In the genomic region with DNA sequence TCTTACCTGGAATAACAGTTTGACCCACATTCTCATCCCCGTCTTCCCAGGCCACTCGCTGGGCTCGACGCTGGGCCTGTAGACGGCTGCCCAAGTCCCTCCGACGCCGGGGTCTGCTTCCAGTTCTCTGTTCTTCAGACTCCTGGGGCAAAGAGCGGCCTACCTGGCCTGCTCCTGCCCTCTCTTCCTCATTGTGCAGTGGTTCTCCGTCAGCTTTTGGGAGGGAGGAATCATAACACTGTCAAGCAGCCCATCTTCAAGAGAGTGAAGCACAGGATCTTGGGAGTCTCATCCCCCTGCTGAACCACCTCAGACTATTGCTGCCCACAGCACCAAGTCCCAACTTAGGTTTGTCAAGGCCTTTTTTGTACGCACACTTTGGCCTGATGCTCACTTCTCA, we compare ENCODE assay signal across 8 mouse cellular contexts. TPM values are rescaled to one million over a fixed set of nuclear protein-coding genes. Genes with fewer than 3 reads are reported as not detected.
DNase-seq lines count a peak whose midpoint lies in the region; ATAC-seq and TF ChIP-seq lines count a peak whose summit lies in the region.

No protein-coding gene starts in this region.

- no peak for DNase-seq in left cerebral cortex, adult 2 months (ENCODE audit: extremely low spot score in 1 of 2, low spot score in 2 of 2)
- DNase-seq in left cerebral cortex, postnatal 10 days (ENCODE audit: extremely low spot score in 1 of 2, low spot score in 2 of 2), result no peak
- no peak for DNase-seq in ovary, postnatal 10 days (ENCODE audit: low spot score)
- DNase-seq in frontal cortex, postnatal 36 days (ENCODE audit: low spot score in 2 of 2), result no peak
- DNase-seq in retina, embryonic 14.5 days (ENCODE audit: low spot score), result no peak

- H3K4me3 ChIP-seq in left cerebral cortex, adult 2 months, result peak overlapping the region; percentile 53
- peak overlapping the region; percentile 37 for H3K4me3 ChIP-seq in embryonic fibroblast, embryonic 13.5 days (ENCODE audit: insufficient read depth, low read length)
- H3K4me3 ChIP-seq in intestine, postnatal 0 days (ENCODE audit: low read depth, low read length), result no peak overlapping the region; the same call in 1 of the 2 replicates
- peak overlapping the region; percentile 60 for H3K4me3 ChIP-seq in neural tube, embryonic 13.5 days

- intact Hi-C loops in left cerebral cortex, adult 2 months (cut with DNase I), result no loop called here
- intact Hi-C loops in left cerebral cortex, postnatal 10 days (cut with DNase I), result loop anchor here (10.0 kb wide), 1 partner anchor 99 kb away; the partner anchor contains the start of gene Mrps26

- no peak for ATAC-seq in intestine, postnatal 0 days
- ATAC-seq in neural tube, embryonic 13.5 days (ENCODE audit: low read depth), result no peak

- no peaks in the 10 kb centered on the region for H3K27me3 ChIP-seq in intestine, postnatal 0 days (replicated peaks; ENCODE audit: control insufficient read depth, insufficient read depth, low read length)
- no peaks in the 10 kb centered on the region for H3K27me3 ChIP-seq in neural tube, embryonic 13.5 days

- H3K9me3 ChIP-seq in intestine, postnatal 0 days (ENCODE audit: control insufficient read depth), result no peaks in the 10 kb centered on the region
- no peaks in the 10 kb centered on the region for H3K9me3 ChIP-seq in neural tube, embryonic 13.5 days

- H3K4me1 ChIP-seq in embryonic fibroblast, embryonic 13.5 days (ENCODE audit: control insufficient read depth, insufficient read depth, low read length), result peaks cover 7% of the 10 kb centered on the region
- H3K4me1 ChIP-seq in intestine, postnatal 0 days (replicated peaks; ENCODE audit: control insufficient read depth, insufficient read depth, low read length), result peaks cover 4% of the 10 kb centered on the region
- peaks cover 31% of the 10 kb centered on the region for H3K4me1 ChIP-seq in neural tube, embryonic 13.5 days (replicated peaks)

- peaks cover 42% of the 10 kb centered on the region for H3K36me3 ChIP-seq in intestine, postnatal 0 days (ENCODE audit: control insufficient read depth, insufficient read depth)
- peaks cover 41% of the 10 kb centered on the region for H3K36me3 ChIP-seq in neural tube, embryonic 13.5 days

- peak overlapping the region; percentile 89; the same call in 1 of the 2 replicates for H3K9ac ChIP-seq in intestine, postnatal 0 days (ENCODE audit: low read depth, low read length)
- H3K9ac ChIP-seq in neural tube, embryonic 13.5 days, result peak overlapping the region; percentile 87

- peak overlapping the region; percentile 100 for H3K27ac ChIP-seq in left cerebral cortex, adult 2 months
- H3K27ac ChIP-seq in embryonic fibroblast, embryonic 13.5 days (ENCODE audit: insufficient read depth, low read length), result no peak overlapping the region
- no peak overlapping the region for H3K27ac ChIP-seq in intestine, postnatal 0 days (ENCODE audit: low read depth, low read length)
- 0 out of 2 replicates have a peak overlapping the region, but pooled peaks have one; percentile 99 for H3K27ac ChIP-seq in neural tube, embryonic 13.5 days (replicated peaks)

- WGBS in intestine, postnatal 0 days, result 89% methylated on average over 11 of the region's 11 CpGs
- 95% methylated on average over 11 of the region's 11 CpGs for WGBS in neural tube, embryonic 13.5 days

- TF ChIP-seq POLR2A in embryonic fibroblast, embryonic 13.5 days (IDR thresholded peaks at IDR 0.05; ENCODE audit: low read depth, low read length), result no peak

- no peak for TF ChIP-seq CTCF in left cerebral cortex, adult 2 months (IDR thresholded peaks at IDR 0.05)
- no peak for TF ChIP-seq CTCF in embryonic fibroblast, embryonic 13.5 days (IDR thresholded peaks at IDR 0.05; ENCODE audit: borderline replicate concordance, insufficient read depth, low read length)
- no peak for TF ChIP-seq CTCF in intestine, postnatal 0 days (IDR thresholded peaks at IDR 0.05; ENCODE audit: low read depth)

- peak overlapping the region; percentile 70 for H3K4me2 ChIP-seq in intestine, postnatal 0 days (replicated peaks; ENCODE audit: low read depth)
- H3K4me2 ChIP-seq in neural tube, embryonic 13.5 days, result peak overlapping the region; percentile 76

RNA-seq across cellular contexts. Expression of gene Ddrgk1, which starts 1.1 kb away (rescaled TPM):
- 100 to 1,000 TPM in 1 of 2 experiments, 10 to 100 TPM in 1; 96.3 to 106 TPM for total RNA-seq in left cerebral cortex, adult 2 months (2021)
- 10 to 100 TPM; 59.7 to 72.2 TPM for total RNA-seq in left cerebral cortex, postnatal 10 days (2021)
- 45.9 and 46.7 TPM in 2 replicates for polyA plus RNA-seq in embryonic fibroblast, embryonic 13.5 days (2011; ENCODE audit: insufficient read length, low read depth, missing spikeins)
- 118 and 120 TPM in 2 replicates for polyA plus RNA-seq in intestine, postnatal 0 days (2015; fragmentation: Nextera tagmentation; extraction: Ambion mirVana)
- 64.6 and 72.3 TPM in 2 replicates for polyA plus RNA-seq in neural tube, embryonic 13.5 days (2015; fragmentation: Nextera tagmentation; extraction: Ambion mirVana)

RNA-seq across cellular contexts. Expression of gene Itpa, which starts 4.1 kb away (rescaled TPM):
- total RNA-seq in left cerebral cortex, adult 2 months (2021), result 10 to 100 TPM; 35.7 to 39.7 TPM
- 10 to 100 TPM; 42.2 to 48.9 TPM for total RNA-seq in left cerebral cortex, postnatal 10 days (2021)
- polyA plus RNA-seq in embryonic fibroblast, embryonic 13.5 days (2011; ENCODE audit: insufficient read length, low read depth, missing spikeins), result 66.6 and 71.8 TPM in 2 replicates
- polyA plus RNA-seq in intestine, postnatal 0 days (2015; fragmentation: Nextera tagmentation; extraction: Ambion mirVana), result 59.1 and 60.8 TPM in 2 replicates
- 121 and 134 TPM in 2 replicates for polyA plus RNA-seq in neural tube, embryonic 13.5 days (2015; fragmentation: Nextera tagmentation; extraction: Ambion mirVana)

RNA-seq across cellular contexts. Expression of gene Lzts3, which starts 20.7 kb away (rescaled TPM):
- 100 to 1,000 TPM; 202 to 214 TPM for total RNA-seq in left cerebral cortex, adult 2 months (2021)
- 10 to 100 TPM; 45.3 to 46.8 TPM for total RNA-seq in left cerebral cortex, postnatal 10 days (2021)
- 4.5 and 5.1 TPM in 2 replicates for polyA plus RNA-seq in embryonic fibroblast, embryonic 13.5 days (2011; ENCODE audit: insufficient read length, low read depth, missing spikeins)
- 9.7 and 11.4 TPM in 2 replicates for polyA plus RNA-seq in intestine, postnatal 0 days (2015; fragmentation: Nextera tagmentation; extraction: Ambion mirVana)
- polyA plus RNA-seq in neural tube, embryonic 13.5 days (2015; fragmentation: Nextera tagmentation; extraction: Ambion mirVana), result 10.5 and 10.7 TPM in 2 replicates

RNA-seq across cellular contexts. Expression of gene Ubox5, which starts 33.5 kb away (rescaled TPM):
- 10 to 100 TPM; 10.0 to 12.5 TPM for total RNA-seq in left cerebral cortex, adult 2 months (2021)
- 1 to 10 TPM; 8.5 to 8.7 TPM for total RNA-seq in left cerebral cortex, postnatal 10 days (2021)
- 7.2 and 8.4 TPM in 2 replicates for polyA plus RNA-seq in embryonic fibroblast, embryonic 13.5 days (2011; ENCODE audit: insufficient read length, low read depth, missing spikeins)
- 4.2 and 4.5 TPM in 2 replicates for polyA plus RNA-seq in intestine, postnatal 0 days (2015; fragmentation: Nextera tagmentation; extraction: Ambion mirVana)
- polyA plus RNA-seq in neural tube, embryonic 13.5 days (2015; fragmentation: Nextera tagmentation; extraction: Ambion mirVana), result 10.8 and 12.4 TPM in 2 replicates

RNA-seq across cellular contexts. Expression of gene Fastkd5, which starts 33.5 kb away (rescaled TPM):
- 1 to 10 TPM; 7.9 to 8.7 TPM for total RNA-seq in left cerebral cortex, adult 2 months (2021)
- total RNA-seq in left cerebral cortex, postnatal 10 days (2021), result 1 to 10 TPM; 8.0 TPM
- polyA plus RNA-seq in embryonic fibroblast, embryonic 13.5 days (2011; ENCODE audit: insufficient read length, low read depth, missing spikeins), result 9.3 and 10.3 TPM in 2 replicates
- polyA plus RNA-seq in intestine, postnatal 0 days (2015; fragmentation: Nextera tagmentation; extraction: Ambion mirVana), result 6.4 and 6.8 TPM in 2 replicates
- 13.1 and 13.8 TPM in 2 replicates for polyA plus RNA-seq in neural tube, embryonic 13.5 days (2015; fragmentation: Nextera tagmentation; extraction: Ambion mirVana)

Comparison
In these comparisons a context has a peak if more than half of its experiments do, and no peak if none do; other contexts are left out.
1. H3K27ac ChIP-seq: peak in left cerebral cortex, adult 2 months (single experiment) and neural tube, embryonic 13.5 days (single experiment); none in embryonic fibroblast, embryonic 13.5 days (single experiment) and intestine, postnatal 0 days (single experiment).